Mouse (Mus musculus) liver, adult (tissue): ENCODE measurements at regions not wholly inside any gene's neighbourhood (a gene's known extent, or its start where the extent isn't known, plus 50 kb on each side); places are given as distances from the start of the nearest gene placed in this dataset.

Experiments
- GATA4 ChIP-seq: IDR thresholded peaks from 2 replicates; pipeline ENCODE4 v1.6.1; 2014; ENCODE audit warnings: mild to moderate bottlenecking, low read length; ENCODE audit not compliant: insufficient replicate concordance

DNA sequence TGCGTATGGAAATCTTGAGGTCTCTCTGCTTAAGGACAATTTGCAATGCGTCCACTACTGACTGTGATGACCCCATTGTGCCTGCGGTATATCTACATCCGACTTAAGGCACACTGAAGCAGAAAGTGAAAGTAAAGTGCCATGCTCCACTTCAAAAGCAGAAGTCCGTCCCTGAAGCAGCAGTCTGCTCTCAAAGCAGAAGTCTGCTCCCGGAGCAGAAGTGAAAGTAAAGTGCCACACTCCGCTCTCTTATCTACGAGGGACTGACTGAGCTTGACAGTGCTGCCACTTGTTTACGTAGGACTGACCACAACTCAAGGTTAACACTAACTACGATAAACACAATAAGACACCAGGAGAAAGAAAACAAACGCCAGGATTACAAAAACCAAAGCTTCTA is 72.8 kb upstream of the Slc22a8 start:
- TF ChIP-seq GATA4 = peak; percentile 88; the same call in 1 of the 2 replicates

DNA sequence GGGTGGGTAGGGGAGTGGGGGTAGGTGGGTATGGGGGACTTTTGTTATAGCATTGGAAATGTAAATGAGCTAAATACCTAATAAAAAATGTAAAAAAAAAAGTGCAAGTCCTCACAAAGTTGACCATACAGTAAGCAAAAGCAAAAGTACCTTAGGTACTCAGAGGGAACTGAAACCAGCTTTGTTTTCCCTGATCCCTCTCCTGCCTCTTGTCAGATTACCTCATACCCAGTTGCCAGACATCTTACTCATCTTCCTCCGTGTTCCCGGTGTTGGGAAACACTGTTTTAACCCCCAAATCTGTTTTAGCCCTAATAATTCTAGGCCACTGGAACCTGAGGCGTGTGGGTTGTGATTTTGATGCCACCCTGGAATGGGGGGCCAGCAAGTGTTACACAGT is 56.5 kb upstream of the Slc22a8 start:
- TF ChIP-seq GATA4 = no peak

DNA sequence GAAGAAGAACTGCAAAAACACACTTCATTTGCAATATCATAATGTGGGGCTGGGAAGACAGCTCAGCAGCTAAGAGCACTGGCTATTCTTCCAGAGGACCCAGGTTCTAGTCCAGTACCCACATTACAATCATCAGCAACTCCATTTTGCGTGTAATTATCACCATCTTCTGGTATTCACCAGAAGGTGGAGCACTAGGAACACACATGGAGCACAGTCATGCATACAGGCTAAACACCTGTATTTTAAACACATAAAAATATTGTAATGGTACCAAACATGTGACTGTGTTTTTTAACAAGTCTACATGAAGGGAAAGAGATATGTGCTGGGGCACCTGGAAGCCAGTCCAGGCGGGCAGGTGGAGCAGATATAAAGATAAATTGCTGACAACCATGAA is 55.0 kb upstream of the Slc22a8 start:
- TF ChIP-seq GATA4 = no peak
